Mouse (Mus musculus) lung, postnatal 0 days (tissue): ENCODE results near the gene Msi2. TPM values are rescaled to one million over a fixed set of nuclear protein-coding genes. Genes with fewer than 3 reads are reported as not detected.

Experiments
- ATAC-seq: fragments of 200-750 bp; cut with Nextera tagmentation; 2 replicates; pipeline ENCODE4 v1.8.0; 2017; ENCODE audit warnings: moderate library complexity
- DNase-seq: peaks from one replicate; pipeline ENCODE4 v3.0.0-alpha.2; 2016; ENCODE audit warnings: low spot score
- H3K27ac ChIP-seq: fragments of 300-500 bp; sonication (generic); 2 replicates; pipeline ENCODE4 v1.5.1; 2014; ENCODE audit warnings: antibody characterized with exemption, mild to moderate bottlenecking, low read length, mixed read lengths
- H3K27me3 ChIP-seq: fragments of 300-500 bp; sonication (generic); replicated peaks from 2 replicates; pipeline ENCODE4 v1.6.1; 2014; ENCODE audit warnings: low read length, mixed read lengths; ENCODE audit not compliant: insufficient read depth
- H3K36me3 ChIP-seq: fragments of 300-500 bp; sonication (generic); 2 replicates; pipeline ENCODE4 v1.6.1; 2014; ENCODE audit warnings: low read length, mixed read lengths; ENCODE audit not compliant: insufficient read depth
- H3K4me1 ChIP-seq: fragments of 300-500 bp; sonication (generic); 2 replicates; pipeline ENCODE4 v1.6.1; 2014; ENCODE audit warnings: antibody characterized with exemption, low read depth, low read length, mixed read lengths; ENCODE audit not compliant: insufficient read depth
- H3K4me2 ChIP-seq: fragments of 300-500 bp; sonication (generic); replicated peaks from 2 replicates; pipeline ENCODE4 v1.6.1; 2014; ENCODE audit warnings: low read depth, mild to moderate bottlenecking, low read length, moderate library complexity, mixed read lengths
- H3K4me3 ChIP-seq: fragments of 300-500 bp; sonication (generic); 2 replicates; pipeline ENCODE4 v1.5.1; 2014; ENCODE audit warnings: low read depth, low read length
- H3K9ac ChIP-seq: fragments of 300-500 bp; sonication (generic); replicated peaks from 2 replicates; pipeline ENCODE4 v1.6.1; 2014; ENCODE audit warnings: low read depth, mild to moderate bottlenecking
- H3K9me3 ChIP-seq: fragments of 300-500 bp; sonication (generic); 2 replicates; pipeline ENCODE4 v1.6.1; 2016; ENCODE audit warnings: low read length, mixed read lengths
- CTCF ChIP-seq: IDR thresholded peaks from 2 replicates; pipeline ENCODE4 v1.5.1; 2016; ENCODE audit warnings: antibody characterized with exemption, mild to moderate bottlenecking
- EP300 ChIP-seq: IDR thresholded peaks from 2 replicates; pipeline ENCODE4 v1.6.1; 2016; ENCODE audit warnings: antibody characterized with exemption, mild to moderate bottlenecking, control low read depth
- WGBS: fragments of 180-500 bp; shearing (Covaris S2); extraction: QIAGEN DNeasy Blood & Tissue Kit; methylation state at CpG from one replicate; pipeline ENCODE4 v1.1.7; 2014; 5-methylcytosine and 5-hydroxymethylcytosine counted together
- polyA plus RNA-seq: library from polyadenylated mRNA; unstranded; fragments of >200 nt; fragmentation: Nextera tagmentation; extraction: Ambion mirVana; gene quantifications from 2 replicates; pipeline ENCODE4 v1.2.1, GENCODE M21; 2015

Gene Msi2
- polyA plus RNA-seq, 1 experiment from 2014 or later: 12.6 TPM

- no peaks in the 10 kb centered on the region for H3K9me3 ChIP-seq
- no peak overlapping the region for H3K9ac ChIP-seq
- 77% methylated on average over 11 of the region's 11 CpGs for WGBS
- H3K4me1 ChIP-seq: no peaks in the 10 kb centered on the region
- H3K27ac ChIP-seq: no peak overlapping the region
- TF ChIP-seq CTCF: no peak
- no peak for TF ChIP-seq EP300
- ATAC-seq (no peak), DNase-seq (no peak)
- H3K36me3 ChIP-seq: 0 out of 2 replicates have a peak, but pooled peaks cover 17% of the 10 kb centered on the region
- no peak overlapping the region for H3K4me2 ChIP-seq
- no peak overlapping the region for H3K4me3 ChIP-seq
- H3K27me3 ChIP-seq: no peaks in the 10 kb centered on the region
Observed at GRCm38 (mm10) chr11:88707228-88707775, 11.0 kb downstream of the Msi2 start.

GRCm38 (mm10) chr11:88704688-88705087 lies 13.6 kb downstream of the Msi2 start:
- H3K27ac ChIP-seq: no peak overlapping the region
- ATAC-seq (no peak), DNase-seq (no peak)
- no peaks in the 10 kb centered on the region for H3K9me3 ChIP-seq
- H3K4me2 ChIP-seq: no peak overlapping the region
- WGBS: 76% methylated on average over 10 of the region's 10 CpGs
- peaks cover 9% of the 10 kb centered on the region; the same call in 1 of the 2 replicates for H3K36me3 ChIP-seq
- TF ChIP-seq EP300 (no peak), CTCF (no peak)
- H3K27me3 ChIP-seq: no peaks in the 10 kb centered on the region
- H3K4me1 ChIP-seq: no peaks in the 10 kb centered on the region
- H3K9ac ChIP-seq: no peak overlapping the region
- no peak overlapping the region for H3K4me3 ChIP-seq

GRCm38 (mm10) chr11:88703220-88703619 lies 15.1 kb downstream of the Msi2 start:
- no peak overlapping the region for H3K4me3 ChIP-seq
- no peak overlapping the region for H3K27ac ChIP-seq
- no peaks in the 10 kb centered on the region for H3K9me3 ChIP-seq
- H3K4me1 ChIP-seq: no peaks in the 10 kb centered on the region
- H3K4me2 ChIP-seq: no peak overlapping the region
- 67% methylated on average over 4 of the region's 4 CpGs for WGBS
- H3K36me3 ChIP-seq: peaks cover 6% of the 10 kb centered on the region; the same call in 1 of the 2 replicates
- TF ChIP-seq CTCF (no peak), EP300 (no peak)
- no peaks in the 10 kb centered on the region for H3K27me3 ChIP-seq
- no peak for DNase-seq
- H3K9ac ChIP-seq: no peak overlapping the region
- ATAC-seq: no peak

- ATAC-seq (peak; percentile 68), DNase-seq (no peak)
- Histone ChIP-seq H3K4me2 (no peak overlapping the region), H3K36me3 (peaks cover 6% of the 10 kb centered on the region; the same call in 1 of the 2 replicates), H3K4me3 (no peak overlapping the region), H3K4me1 (no peaks in the 10 kb centered on the region), H3K9me3 (no peaks in the 10 kb centered on the region), H3K9ac (no peak overlapping the region), H3K27me3 (no peaks in the 10 kb centered on the region), H3K27ac (no peak overlapping the region)
- WGBS: 59% methylated on average over 6 of the region's 6 CpGs
- TF ChIP-seq CTCF (no peak), EP300 (no peak)
Observed at GRCm38 (mm10) chr11:88701976-88702659, 16.2 kb downstream of the Msi2 start.

- peaks cover 6% of the 10 kb centered on the region; the same call in 1 of the 2 replicates for H3K36me3 ChIP-seq
- no peaks in the 10 kb centered on the region for H3K4me1 ChIP-seq
- no peak overlapping the region for H3K4me2 ChIP-seq
- no peak overlapping the region for H3K9ac ChIP-seq
- TF ChIP-seq EP300 (no peak), CTCF (no peak)
- ATAC-seq (no peak), DNase-seq (no peak)
- H3K27me3 ChIP-seq: no peaks in the 10 kb centered on the region
- no peak overlapping the region for H3K4me3 ChIP-seq
- no peak overlapping the region for H3K27ac ChIP-seq
- WGBS: 89% methylated on average over 6 of the region's 6 CpGs
- H3K9me3 ChIP-seq: no peaks in the 10 kb centered on the region
Observed at GRCm38 (mm10) chr11:88701020-88701419, 17.3 kb downstream of the Msi2 start.

- no peak overlapping the region for H3K4me2 ChIP-seq
- ATAC-seq: no peak
- peaks cover 6% of the 10 kb centered on the region; the same call in 1 of the 2 replicates for H3K36me3 ChIP-seq
- TF ChIP-seq CTCF (no peak), EP300 (no peak)
- H3K4me1 ChIP-seq: no peaks in the 10 kb centered on the region
- no peak for DNase-seq
- no peak overlapping the region for H3K4me3 ChIP-seq
- H3K9ac ChIP-seq: no peak overlapping the region
- WGBS: 81% methylated on average over 15 of the region's 15 CpGs
- H3K9me3 ChIP-seq: no peaks in the 10 kb centered on the region
- no peak overlapping the region for H3K27ac ChIP-seq
- H3K27me3 ChIP-seq: no peaks in the 10 kb centered on the region
Observed at GRCm38 (mm10) chr11:88700202-88700711, 18.1 kb downstream of the Msi2 start.
